In the genomic region with DNA sequence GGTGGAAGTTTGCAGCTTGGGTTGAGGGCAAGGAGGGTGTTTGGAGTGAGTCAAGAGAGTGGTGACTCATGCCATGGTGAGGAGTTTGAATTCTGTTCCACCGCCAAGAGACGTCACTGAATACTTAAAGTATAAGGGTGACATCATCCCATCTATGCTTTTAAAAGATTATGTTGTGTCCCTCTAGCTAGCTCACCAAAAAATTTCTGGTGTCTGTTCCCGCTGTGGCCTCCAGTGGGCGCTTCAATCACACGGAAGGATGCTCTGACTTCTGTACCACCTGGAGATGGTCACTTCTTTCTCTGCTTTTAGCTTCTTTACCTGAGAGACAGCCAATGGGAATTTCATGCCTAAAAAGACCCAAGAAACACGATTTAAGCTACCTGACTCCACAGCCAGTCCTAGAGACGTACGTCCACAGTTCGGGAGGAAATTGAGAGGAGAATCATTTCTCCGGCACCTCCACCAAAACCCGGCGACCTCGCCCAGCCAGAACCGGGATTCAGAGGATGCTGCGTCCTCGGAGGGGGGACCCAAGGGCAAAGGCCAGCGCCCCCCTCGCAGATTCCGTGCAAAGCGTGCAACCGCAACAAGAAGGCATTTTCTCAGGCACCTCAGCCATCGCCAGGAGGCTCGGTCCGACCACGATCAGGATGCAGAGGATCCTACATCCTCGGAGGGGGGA, we compare ENCODE assay signal across 8 mouse cellular contexts. TPM values are rescaled to one million over a fixed set of nuclear protein-coding genes. Genes with fewer than 3 reads are reported as not detected.
A peak's percentile ranks its signal among the peaks of the same experiment; 100 is the strongest.
DNase-seq lines count a peak whose midpoint lies in the region; ATAC-seq and TF ChIP-seq lines count a peak whose summit lies in the region.

No protein-coding gene starts in this region.

- H3K4me3 ChIP-seq in intestine, postnatal 0 days (ENCODE audit: low read depth, low read length) = peak overlapping the region; percentile 9
- peak overlapping the region; percentile 41 for H3K4me3 ChIP-seq in limb, embryonic 15.5 days
- H3K4me3 ChIP-seq in midbrain, embryonic 16.5 days (ENCODE audit: low read depth, low read length) = peak overlapping the region; percentile 49
- peak overlapping the region; percentile 33 for H3K4me3 ChIP-seq in stomach, embryonic 15.5 days (replicated peaks)

- H3K4me1 ChIP-seq in intestine, postnatal 0 days (replicated peaks; ENCODE audit: control insufficient read depth, insufficient read depth, low read length) = no peaks in the 10 kb centered on the region
- peaks cover 37% of the 10 kb centered on the region for H3K4me1 ChIP-seq in limb, embryonic 15.5 days
- H3K4me1 ChIP-seq in midbrain, embryonic 16.5 days (ENCODE audit: control insufficient read depth, insufficient read depth, low read length) = peaks cover 20% of the 10 kb centered on the region
- H3K4me1 ChIP-seq in stomach, embryonic 15.5 days = peaks cover 24% of the 10 kb centered on the region

- H3K4me2 ChIP-seq in intestine, postnatal 0 days (replicated peaks; ENCODE audit: low read depth) = peak overlapping the region; percentile 53
- H3K4me2 ChIP-seq in limb, embryonic 15.5 days = peak overlapping the region; percentile 94
- peak overlapping the region; percentile 97 for H3K4me2 ChIP-seq in midbrain, embryonic 16.5 days (ENCODE audit: low read length)
- H3K4me2 ChIP-seq in stomach, embryonic 15.5 days = peak overlapping the region; percentile 81

- WGBS in intestine, postnatal 0 days = 2% methylated on average over 26 of the region's 26 CpGs
- WGBS in limb, embryonic 15.5 days = under 1% methylated on average over 26 of the region's 26 CpGs
- WGBS in midbrain, embryonic 16.5 days = under 1% methylated on average over 26 of the region's 26 CpGs
- WGBS in stomach, embryonic 15.5 days = under 1% methylated on average over 26 of the region's 26 CpGs

- H3K27me3 ChIP-seq in intestine, postnatal 0 days (replicated peaks; ENCODE audit: control insufficient read depth, insufficient read depth, low read length) = peaks cover 7% of the 10 kb centered on the region; the same call in 1 of the 2 replicates
- peaks cover 20% of the 10 kb centered on the region for H3K27me3 ChIP-seq in limb, embryonic 15.5 days
- H3K27me3 ChIP-seq in midbrain, embryonic 16.5 days (ENCODE audit: control insufficient read depth, insufficient read depth, low read depth, low read length) = peaks cover 9% of the 10 kb centered on the region
- peaks cover 10% of the 10 kb centered on the region; the same call in 1 of the 2 replicates for H3K27me3 ChIP-seq in stomach, embryonic 15.5 days (replicated peaks)

- intact Hi-C loops in gastrocnemius, postnatal 36 days (cut with DNase I) = loop anchor here (5.0 kb wide), 1 partner anchor 37 kb away; no protein-coding TSS in a partner anchor

- no peak for ATAC-seq in intestine, postnatal 0 days
- no peak for ATAC-seq in limb, embryonic 15.5 days (ENCODE audit: insufficient number of reproducible peaks, low FRiP score, low TSS enrichment, low read depth)
- ATAC-seq in midbrain, embryonic 16.5 days = peak; percentile 30; the same call in 1 of the 2 replicates
- ATAC-seq in stomach, embryonic 15.5 days (ENCODE audit: insufficient read depth, low FRiP score, low read depth) = no peak

- peaks cover 15% of the 10 kb centered on the region for H3K36me3 ChIP-seq in intestine, postnatal 0 days (ENCODE audit: control insufficient read depth, insufficient read depth)
- peaks cover 18% of the 10 kb centered on the region for H3K36me3 ChIP-seq in limb, embryonic 15.5 days
- H3K36me3 ChIP-seq in midbrain, embryonic 16.5 days (ENCODE audit: control insufficient read depth, insufficient read depth, low read length) = no peaks in the 10 kb centered on the region
- peaks cover 6% of the 10 kb centered on the region; the same call in 1 of the 2 replicates for H3K36me3 ChIP-seq in stomach, embryonic 15.5 days

- TF ChIP-seq CTCF in intestine, postnatal 0 days (IDR thresholded peaks at IDR 0.05; ENCODE audit: low read depth) = peak; percentile 80

- DNase-seq in gastrocnemius, adult 18-20 months (ENCODE audit: low spot score) = peak; percentile 40
- no peak for DNase-seq in gastrocnemius, postnatal 36 days
- peak; percentile 79 for DNase-seq in cerebellum, adult 8-10 months
- DNase-seq in forelimb bud, embryonic 11.5 days (ENCODE audit: low read depth, low spot score) = peak; percentile 56

- no peaks in the 10 kb centered on the region for H3K9me3 ChIP-seq in intestine, postnatal 0 days (ENCODE audit: control insufficient read depth)
- no peaks in the 10 kb centered on the region for H3K9me3 ChIP-seq in limb, embryonic 15.5 days
- no peaks in the 10 kb centered on the region for H3K9me3 ChIP-seq in midbrain, embryonic 16.5 days (replicated peaks; ENCODE audit: control insufficient read depth, low read length, poor library complexity, severe bottlenecking)
- no peaks in the 10 kb centered on the region for H3K9me3 ChIP-seq in stomach, embryonic 15.5 days

- no peak overlapping the region for H3K27ac ChIP-seq in intestine, postnatal 0 days (ENCODE audit: low read depth, low read length)
- no peak overlapping the region for H3K27ac ChIP-seq in limb, embryonic 15.5 days
- peak overlapping the region; percentile 40 for H3K27ac ChIP-seq in midbrain, embryonic 16.5 days (ENCODE audit: low read length)
- H3K27ac ChIP-seq in stomach, embryonic 15.5 days = no peak overlapping the region

- H3K9ac ChIP-seq in intestine, postnatal 0 days (ENCODE audit: low read depth, low read length) = no peak overlapping the region
- H3K9ac ChIP-seq in limb, embryonic 15.5 days = no peak overlapping the region
- H3K9ac ChIP-seq in midbrain, embryonic 16.5 days (ENCODE audit: low read depth, low read length) = peak overlapping the region; percentile 78
- H3K9ac ChIP-seq in stomach, embryonic 15.5 days = peak overlapping the region; percentile 16; the same call in 1 of the 2 replicates

RNA-seq across cellular contexts. Expression of gene 9430097D07Rik, which starts 0.4 kb away (rescaled TPM):
- not detected for total RNA-seq in gastrocnemius, adult 18-20 months (2021)
- total RNA-seq in gastrocnemius, postnatal 36 days (2021) = not detected
- 0.14 TPM in 1 of 2 replicates, not detected in the other for polyA plus RNA-seq in intestine, postnatal 0 days (2015; fragmentation: Nextera tagmentation; extraction: Ambion mirVana)
- not detected in 2 replicates for polyA plus RNA-seq in limb, embryonic 15.5 days (2015; fragmentation: Nextera tagmentation; extraction: Ambion mirVana)
- polyA plus RNA-seq in midbrain, embryonic 16.5 days (2015; fragmentation: Nextera tagmentation; extraction: Ambion mirVana) = 0.52 and 1.1 TPM in 2 replicates
- polyA plus RNA-seq in stomach, embryonic 15.5 days (2015; fragmentation: Nextera tagmentation; extraction: Ambion mirVana) = 0.09 and 0.12 TPM in 2 replicates

RNA-seq across cellular contexts. Expression of gene Pip5kl1, which starts 0.4 kb away (rescaled TPM):
- not detected for total RNA-seq in gastrocnemius, adult 18-20 months (2021)
- total RNA-seq in gastrocnemius, postnatal 36 days (2021) = not detected
- polyA plus RNA-seq in intestine, postnatal 0 days (2015; fragmentation: Nextera tagmentation; extraction: Ambion mirVana) = not detected in 2 replicates
- 0.12 and 0.82 TPM in 2 replicates for polyA plus RNA-seq in limb, embryonic 15.5 days (2015; fragmentation: Nextera tagmentation; extraction: Ambion mirVana)
- polyA plus RNA-seq in midbrain, embryonic 16.5 days (2015; fragmentation: Nextera tagmentation; extraction: Ambion mirVana) = 14.5 and 17.1 TPM in 2 replicates
- 0.36 and 0.61 TPM in 2 replicates for polyA plus RNA-seq in stomach, embryonic 15.5 days (2015; fragmentation: Nextera tagmentation; extraction: Ambion mirVana)

RNA-seq across cellular contexts. Expression of gene Dpm2, which starts 4.4 kb away (rescaled TPM):
- 10 to 100 TPM; 11.7 to 12.6 TPM for total RNA-seq in gastrocnemius, adult 18-20 months (2021)
- 10 to 100 TPM; 10.3 to 11.0 TPM for total RNA-seq in gastrocnemius, postnatal 36 days (2021)
- 120 and 124 TPM in 2 replicates for polyA plus RNA-seq in intestine, postnatal 0 days (2015; fragmentation: Nextera tagmentation; extraction: Ambion mirVana)
- polyA plus RNA-seq in limb, embryonic 15.5 days (2015; fragmentation: Nextera tagmentation; extraction: Ambion mirVana) = 114 and 117 TPM in 2 replicates
- 136 TPM in 2 replicates for polyA plus RNA-seq in midbrain, embryonic 16.5 days (2015; fragmentation: Nextera tagmentation; extraction: Ambion mirVana)
- 109 and 112 TPM in 2 replicates for polyA plus RNA-seq in stomach, embryonic 15.5 days (2015; fragmentation: Nextera tagmentation; extraction: Ambion mirVana)

RNA-seq across cellular contexts. Expression of gene St6galnac4, which starts 11.9 kb away (rescaled TPM):
- total RNA-seq in gastrocnemius, adult 18-20 months (2021) = 10 to 100 TPM; 13.5 to 19.8 TPM
- total RNA-seq in gastrocnemius, postnatal 36 days (2021) = 10 to 100 TPM; 14.1 to 21.7 TPM
- polyA plus RNA-seq in intestine, postnatal 0 days (2015; fragmentation: Nextera tagmentation; extraction: Ambion mirVana) = 5.7 and 6.6 TPM in 2 replicates
- 33.8 and 44.2 TPM in 2 replicates for polyA plus RNA-seq in limb, embryonic 15.5 days (2015; fragmentation: Nextera tagmentation; extraction: Ambion mirVana)
- polyA plus RNA-seq in midbrain, embryonic 16.5 days (2015; fragmentation: Nextera tagmentation; extraction: Ambion mirVana) = 33.4 and 39.0 TPM in 2 replicates
- 18.3 and 20.3 TPM in 2 replicates for polyA plus RNA-seq in stomach, embryonic 15.5 days (2015; fragmentation: Nextera tagmentation; extraction: Ambion mirVana)

RNA-seq across cellular contexts. Expression of gene St6galnac6, which starts 24.5 kb away (rescaled TPM):
- total RNA-seq in gastrocnemius, adult 18-20 months (2021) = 10 to 100 TPM; 47.0 to 52.2 TPM
- total RNA-seq in gastrocnemius, postnatal 36 days (2021) = 10 to 100 TPM; 34.9 to 46.5 TPM
- polyA plus RNA-seq in intestine, postnatal 0 days (2015; fragmentation: Nextera tagmentation; extraction: Ambion mirVana) = 8.3 and 9.1 TPM in 2 replicates
- 24.7 and 27.1 TPM in 2 replicates for polyA plus RNA-seq in limb, embryonic 15.5 days (2015; fragmentation: Nextera tagmentation; extraction: Ambion mirVana)
- 26.5 and 36.4 TPM in 2 replicates for polyA plus RNA-seq in midbrain, embryonic 16.5 days (2015; fragmentation: Nextera tagmentation; extraction: Ambion mirVana)
- polyA plus RNA-seq in stomach, embryonic 15.5 days (2015; fragmentation: Nextera tagmentation; extraction: Ambion mirVana) = 17.4 and 19.7 TPM in 2 replicates

Comparison
In these comparisons a context has a peak if more than half of its experiments do, and no peak if none do; other contexts are left out.
1. DNase-seq: peak in gastrocnemius, adult 18-20 months (single experiment), cerebellum, adult 8-10 months (single experiment) and forelimb bud, embryonic 11.5 days (single experiment); none in gastrocnemius, postnatal 36 days (0 of 2).
2. H3K9ac ChIP-seq: peak in midbrain, embryonic 16.5 days (single experiment) and stomach, embryonic 15.5 days (single experiment); none in intestine, postnatal 0 days (single experiment) and limb, embryonic 15.5 days (single experiment).
3. Peak in every context shown above with its lines, with median percentiles within 50 percentile points of each other: H3K4me2 ChIP-seq and H3K4me3 ChIP-seq.